Mouse (Mus musculus) hindbrain, postnatal 0 days (tissue): ENCODE data around the gene Txnip. TPM values are rescaled to one million over a fixed set of nuclear protein-coding genes. Genes with fewer than 3 reads are reported as not detected.

ENCODE experiments used
- ATAC-seq: fragments of 200-750 bp; cut with Nextera tagmentation; 2 replicates; pipeline ENCODE4 v1.8.0; 2017; ENCODE audit warnings: mild to moderate bottlenecking, moderate TSS enrichment, moderate library complexity
- DNase-seq: peaks from one replicate; pipeline ENCODE4 v3.0.0-alpha.2; 2015; ENCODE audit warnings: low spot score
- H3K27ac ChIP-seq: fragments of 300-500 bp; sonication (generic); 2 replicates; pipeline ENCODE4 v1.5.1; 2014; ENCODE audit warnings: mild to moderate bottlenecking
- H3K27me3 ChIP-seq: fragments of 300-500 bp; sonication (generic); 2 replicates; pipeline ENCODE4 v1.6.1; 2014; ENCODE audit warnings: low read length, mixed read lengths; ENCODE audit not compliant: insufficient read depth
- H3K36me3 ChIP-seq: fragments of 300-500 bp; sonication (generic); 2 replicates; pipeline ENCODE4 v1.6.1; 2014; ENCODE audit warnings: low read length, mixed read lengths; ENCODE audit not compliant: insufficient read depth
- H3K4me1 ChIP-seq: fragments of 300-500 bp; sonication (generic); 2 replicates; pipeline ENCODE4 v1.6.1; 2014; ENCODE audit warnings: antibody characterized with exemption, low read length, mixed read lengths; ENCODE audit not compliant: insufficient read depth
- H3K4me2 ChIP-seq: fragments of 300-500 bp; sonication (generic); 2 replicates; pipeline ENCODE4 v1.6.1; 2014; ENCODE audit warnings: low read depth, mild to moderate bottlenecking, low read length, moderate library complexity, mixed read lengths
- H3K4me3 ChIP-seq: fragments of 300-500 bp; sonication (generic); 2 replicates; pipeline ENCODE4 v1.5.1; 2014; ENCODE audit warnings: low read length
- H3K9ac ChIP-seq: fragments of 300-500 bp; sonication (generic); replicated peaks from 2 replicates; pipeline ENCODE4 v1.6.1; 2014; ENCODE audit warnings: mild to moderate bottlenecking, low read length, moderate library complexity, mixed read lengths
- H3K9me3 ChIP-seq: fragments of 300-500 bp; sonication (generic); 2 replicates; pipeline ENCODE4 v1.6.1; 2016; ENCODE audit warnings: low read length, mixed read lengths
- CTCF ChIP-seq: IDR thresholded peaks from 2 replicates; pipeline ENCODE4 v1.5.1; 2016; ENCODE audit warnings: antibody characterized with exemption, control low read depth, low read depth
- WGBS: fragments of 180-500 bp; shearing (Covaris S2); extraction: QIAGEN DNeasy Blood & Tissue Kit; methylation state at CpG from one replicate; pipeline ENCODE4 v1.1.7; 2014; 5-methylcytosine and 5-hydroxymethylcytosine counted together
- polyA plus RNA-seq: library from polyadenylated mRNA; unstranded; fragments of >200 nt; fragmentation: Nextera tagmentation; extraction: Ambion mirVana; gene quantifications from 2 replicates; pipeline ENCODE4 v1.2.1, GENCODE M21; 2015
- total RNA-seq: library from RNA; depleted of rRNA; stranded (reverse); fragments of >200 nt; gene quantifications from 2 replicates; pipeline ENCODE4 v1.2.3, GENCODE M21; 2014

Txnip gene
- total and polyA plus RNA-seq, 2 experiments from 2014 or later = 148 to 222 TPM

GRCm38 (mm10) chr3:96566661-96567450 is 9.1 kb downstream of the Txnip start:
- WGBS = 90% methylated on average over 8 of the region's 8 CpGs
- H3K4me1 ChIP-seq = no peaks in the 10 kb centered on the region
- no peaks in the 10 kb centered on the region for H3K36me3 ChIP-seq
- no peak for TF ChIP-seq CTCF
- no peaks in the 10 kb centered on the region for H3K27me3 ChIP-seq
- DNase-seq (no peak), ATAC-seq (no peak)
- no peak overlapping the region for H3K4me3 ChIP-seq
- H3K4me2 ChIP-seq = no peak overlapping the region
- no peak overlapping the region for H3K9ac ChIP-seq
- no peaks in the 10 kb centered on the region for H3K9me3 ChIP-seq
- H3K27ac ChIP-seq = no peak overlapping the region

GRCm38 (mm10) chr3:96568605-96569004 is 10.8 kb downstream of the Txnip start:
- H3K4me1 ChIP-seq = no peaks in the 10 kb centered on the region
- H3K4me2 ChIP-seq = no peak overlapping the region
- H3K27ac ChIP-seq = no peak overlapping the region
- 73% methylated on average over 8 of the region's 8 CpGs for WGBS
- H3K9ac ChIP-seq = no peak overlapping the region
- no peak for TF ChIP-seq CTCF
- H3K9me3 ChIP-seq = no peaks in the 10 kb centered on the region
- ATAC-seq (no peak), DNase-seq (no peak)
- H3K27me3 ChIP-seq = no peaks in the 10 kb centered on the region
- H3K4me3 ChIP-seq = no peak overlapping the region
- H3K36me3 ChIP-seq = no peaks in the 10 kb centered on the region

- H3K4me2 ChIP-seq = no peak overlapping the region
- H3K27ac ChIP-seq = no peak overlapping the region
- no peaks in the 10 kb centered on the region for H3K27me3 ChIP-seq
- DNase-seq = no peak
- WGBS = 81% methylated on average over 13 of the region's 13 CpGs
- no peaks in the 10 kb centered on the region for H3K9me3 ChIP-seq
- no peak for TF ChIP-seq CTCF
- ATAC-seq = no peak
- no peak overlapping the region for H3K9ac ChIP-seq
- H3K36me3 ChIP-seq = no peaks in the 10 kb centered on the region
- no peaks in the 10 kb centered on the region for H3K4me1 ChIP-seq
- no peak overlapping the region for H3K4me3 ChIP-seq
Measured at GRCm38 (mm10) chr3:96569506-96569905, 11.7 kb downstream of the Txnip start.

GRCm38 (mm10) chr3:96569966-96570605 is 12.3 kb downstream of the Txnip start:
- Histone ChIP-seq H3K4me1 (no peaks in the 10 kb centered on the region), H3K27me3 (no peaks in the 10 kb centered on the region), H3K9ac (no peak overlapping the region), H3K36me3 (no peaks in the 10 kb centered on the region), H3K4me2 (no peak overlapping the region), H3K4me3 (no peak overlapping the region), H3K27ac (no peak overlapping the region), H3K9me3 (no peaks in the 10 kb centered on the region)
- 92% methylated on average over 11 of the region's 11 CpGs for WGBS
- DNase-seq = no peak
- no peak for TF ChIP-seq CTCF
- no peak for ATAC-seq

- TF ChIP-seq CTCF = no peak
- Histone ChIP-seq H3K4me3 (no peak overlapping the region), H3K27ac (no peak overlapping the region), H3K9ac (no peak overlapping the region), H3K36me3 (no peaks in the 10 kb centered on the region), H3K9me3 (no peaks in the 10 kb centered on the region), H3K4me1 (no peaks in the 10 kb centered on the region), H3K27me3 (no peaks in the 10 kb centered on the region), H3K4me2 (no peak overlapping the region)
- ATAC-seq (no peak), DNase-seq (no peak)
- 75% methylated on average over 7 of the region's 7 CpGs for WGBS
Measured at GRCm38 (mm10) chr3:96570643-96571042, 12.9 kb downstream of the Txnip start.

- WGBS = 83% methylated on average over 2 of the region's 2 CpGs
- ATAC-seq (no peak), DNase-seq (no peak)
- Histone ChIP-seq H3K4me1 (no peaks in the 10 kb centered on the region), H3K4me2 (no peak overlapping the region), H3K27me3 (no peaks in the 10 kb centered on the region), H3K9me3 (no peaks in the 10 kb centered on the region), H3K27ac (no peak overlapping the region), H3K9ac (no peak overlapping the region), H3K36me3 (no peaks in the 10 kb centered on the region), H3K4me3 (no peak overlapping the region)
- TF ChIP-seq CTCF = no peak
Measured at GRCm38 (mm10) chr3:96571336-96571735, 13.6 kb downstream of the Txnip start.
